Mouse (Mus musculus) neural tube, embryonic 14.5 days (tissue): ENCODE results near the gene Gm20388. TPM values are rescaled to one million over a fixed set of nuclear protein-coding genes. Genes with fewer than 3 reads are reported as not detected.
A peak's percentile ranks its signal among the peaks of the same experiment; 100 is the strongest.

Experiments
- ATAC-seq: fragments of 200-750 bp; cut with Nextera tagmentation; 2 replicates; pipeline ENCODE4 v1.8.0; 2017; ENCODE audit warnings: low read depth, mild to moderate bottlenecking, moderate TSS enrichment, moderate library complexity
- H3K27ac ChIP-seq: fragments of 300-500 bp; sonication (generic); 2 replicates; pipeline ENCODE4 v1.5.1; 2014; ENCODE audit warnings: low read depth, mild to moderate bottlenecking, control low read depth, low read length, moderate library complexity, mixed read lengths
- H3K27me3 ChIP-seq: fragments of 300-500 bp; sonication (generic); 2 replicates; pipeline ENCODE4 v1.6.1; 2014; ENCODE audit warnings: low read length; ENCODE audit not compliant: control insufficient read depth, insufficient read depth
- H3K36me3 ChIP-seq: fragments of 300-500 bp; sonication (generic); 2 replicates; pipeline ENCODE4 v1.6.1; 2014; ENCODE audit warnings: low read length, mixed read lengths; ENCODE audit not compliant: control insufficient read depth, insufficient read depth
- H3K4me1 ChIP-seq: fragments of 300-500 bp; sonication (generic); 2 replicates; pipeline ENCODE4 v1.6.1; 2014; ENCODE audit warnings: low read length; ENCODE audit not compliant: control insufficient read depth, insufficient read depth
- H3K4me2 ChIP-seq: fragments of 300-500 bp; sonication (generic); 2 replicates; pipeline ENCODE4 v1.6.1; 2014; ENCODE audit warnings: mild to moderate bottlenecking, low read depth, low read length, control low read depth
- H3K4me3 ChIP-seq: fragments of 300-500 bp; sonication (generic); 2 replicates; pipeline ENCODE4 v1.5.1; 2014; ENCODE audit warnings: low read depth, low read length, control low read depth, mixed read lengths
- H3K9ac ChIP-seq: fragments of 300-500 bp; sonication (generic); replicated peaks from 2 replicates; pipeline ENCODE4 v1.6.1; 2014; ENCODE audit warnings: low read depth, mild to moderate bottlenecking, control low read depth, low read length, mixed read lengths
- H3K9me3 ChIP-seq: fragments of 300-500 bp; sonication (generic); 2 replicates; pipeline ENCODE4 v1.6.1; 2016; ENCODE audit warnings: low read length; ENCODE audit not compliant: control insufficient read depth
- WGBS: fragments of 180-500 bp; shearing (Covaris S2); extraction: QIAGEN DNeasy Blood & Tissue Kit; methylation state at CpG from one replicate; pipeline ENCODE4 v1.1.7; 2014; 5-methylcytosine and 5-hydroxymethylcytosine counted together
- polyA plus RNA-seq: library from polyadenylated mRNA; unstranded; fragments of >200 nt; fragmentation: Nextera tagmentation; extraction: Ambion mirVana; gene quantifications from 2 replicates; pipeline ENCODE4 v1.2.1, GENCODE M21; 2014

Gm20388 gene
- polyA plus RNA-seq, 1 experiment from 2014 or later, result 10.3 TPM

DNA sequence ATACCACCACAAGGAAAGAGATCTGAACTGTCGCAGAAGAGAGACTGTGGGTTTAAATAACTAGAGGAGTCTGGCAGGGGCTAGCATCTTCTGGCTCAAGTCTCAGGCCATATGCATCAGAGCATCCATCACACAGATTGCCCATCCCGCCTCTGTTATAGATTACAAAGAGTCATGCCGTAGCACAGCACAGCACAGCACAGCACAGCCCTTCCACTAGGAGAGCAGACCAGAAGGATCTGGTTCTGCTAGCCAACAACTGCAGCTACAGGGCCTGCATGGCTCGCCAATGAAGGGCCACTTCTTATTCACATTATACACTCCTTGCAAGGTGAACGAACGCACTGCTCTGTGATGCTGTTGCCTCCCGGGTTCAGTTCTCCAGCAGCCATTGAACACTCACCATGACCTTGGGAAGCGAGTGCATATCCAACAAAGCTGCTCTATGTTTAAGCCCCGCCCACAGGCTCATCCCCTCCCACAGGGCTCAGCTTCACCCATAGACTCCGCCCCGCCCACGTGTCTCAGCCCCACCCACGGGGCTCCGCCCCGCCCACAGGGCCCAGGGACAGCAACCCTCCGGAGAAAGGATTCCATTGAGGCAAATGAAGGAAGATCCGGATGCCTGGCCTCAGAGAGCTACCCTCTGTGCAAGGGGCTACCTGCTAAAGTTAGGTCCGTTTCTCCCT, 3771.6 kb downstream of the Gm20388 start:
- H3K36me3 ChIP-seq, result no peaks in the 10 kb centered on the region
- no peak overlapping the region for H3K9ac ChIP-seq
- no peak overlapping the region for H3K4me2 ChIP-seq
- H3K27ac ChIP-seq, result no peak overlapping the region
- H3K4me3 ChIP-seq, result no peak overlapping the region
- H3K9me3 ChIP-seq, result no peaks in the 10 kb centered on the region
- WGBS, result 17% methylated on average over 18 of the region's 18 CpGs
- H3K27me3 ChIP-seq, result no peaks in the 10 kb centered on the region
- no peaks in the 10 kb centered on the region for H3K4me1 ChIP-seq
- ATAC-seq, result no peak

DNA sequence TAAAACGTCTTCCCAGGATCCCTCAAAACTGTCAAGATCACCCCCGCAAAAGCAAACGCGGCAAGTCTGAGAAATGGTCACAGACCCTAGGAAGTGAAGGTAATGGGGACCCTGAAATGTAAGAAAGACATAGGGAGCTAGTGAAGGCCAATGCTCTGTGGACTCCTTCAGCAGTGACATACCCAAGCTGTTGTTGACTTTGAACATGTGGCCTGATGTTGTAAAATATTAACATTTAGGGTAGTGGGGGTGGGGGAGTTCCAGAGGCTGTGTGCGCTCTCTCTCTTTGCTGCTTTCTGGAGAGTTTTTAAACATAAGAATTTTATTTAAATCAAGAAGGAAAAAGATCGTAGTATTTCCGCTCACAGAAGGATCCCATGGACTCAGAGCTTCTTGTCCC, 3772.7 kb downstream of the Gm20388 start:
- WGBS, result 66% methylated on average over 7 of the region's 7 CpGs
- no peaks in the 10 kb centered on the region for H3K4me1 ChIP-seq
- ATAC-seq, result no peak
- H3K36me3 ChIP-seq, result no peaks in the 10 kb centered on the region
- H3K27ac ChIP-seq, result no peak overlapping the region
- no peaks in the 10 kb centered on the region for H3K27me3 ChIP-seq
- no peaks in the 10 kb centered on the region for H3K9me3 ChIP-seq
- H3K4me2 ChIP-seq, result no peak overlapping the region
- H3K9ac ChIP-seq, result no peak overlapping the region
- no peak overlapping the region for H3K4me3 ChIP-seq

DNA sequence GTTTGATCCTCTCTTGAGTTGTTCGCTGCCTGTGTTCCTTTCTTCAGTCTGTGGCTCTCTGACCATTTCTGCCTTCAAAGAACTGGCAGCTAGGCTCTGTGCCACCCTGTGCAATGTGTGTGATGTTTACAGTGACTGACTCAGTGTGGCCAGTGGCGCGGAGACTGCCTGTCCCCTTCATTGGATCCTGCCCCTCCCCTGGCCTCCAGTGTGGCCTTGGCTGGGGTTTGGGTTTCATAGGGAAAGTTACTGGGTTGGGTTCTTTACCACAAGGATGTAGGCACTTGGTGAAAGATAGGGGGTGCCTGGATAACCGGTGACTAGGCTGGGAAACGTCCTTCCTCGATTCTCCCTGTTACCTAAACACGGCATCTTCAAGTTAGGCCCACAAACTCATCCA, 3774.2 kb downstream of the Gm20388 start:
- H3K4me3 ChIP-seq, result no peak overlapping the region
- no peak overlapping the region for H3K9ac ChIP-seq
- 91% methylated on average over 7 of the region's 7 CpGs for WGBS
- no peaks in the 10 kb centered on the region for H3K9me3 ChIP-seq
- H3K27me3 ChIP-seq, result no peaks in the 10 kb centered on the region
- no peaks in the 10 kb centered on the region for H3K4me1 ChIP-seq
- H3K27ac ChIP-seq, result 0 out of 2 replicates have a peak overlapping the region, but pooled peaks have one; percentile 34
- no peak for ATAC-seq
- H3K36me3 ChIP-seq, result no peaks in the 10 kb centered on the region
- no peak overlapping the region for H3K4me2 ChIP-seq

DNA sequence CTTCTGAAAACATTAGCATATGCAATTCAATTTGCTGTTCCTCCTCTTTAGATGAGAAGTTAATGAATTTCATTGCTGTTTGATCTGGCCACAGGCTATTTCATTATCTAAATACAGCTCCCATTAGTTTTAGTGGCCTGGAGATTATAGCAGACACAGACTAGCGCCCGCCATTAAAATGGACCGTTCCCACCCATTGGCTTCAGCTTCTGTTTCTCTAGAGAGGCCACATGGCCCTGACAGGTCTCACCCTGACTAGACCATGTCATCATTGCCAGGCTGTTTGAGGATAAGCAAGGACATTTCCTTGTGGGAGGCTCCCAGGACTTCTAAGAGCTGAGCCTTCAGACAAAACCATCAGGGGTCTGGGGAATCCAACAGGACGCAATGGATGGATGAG, 3774.8 kb downstream of the Gm20388 start:
- Histone ChIP-seq H3K27me3 (no peaks in the 10 kb centered on the region), H3K4me2 (no peak overlapping the region), H3K36me3 (no peaks in the 10 kb centered on the region), H3K27ac (0 out of 2 replicates have a peak overlapping the region, but pooled peaks have one; percentile 2), H3K4me1 (no peaks in the 10 kb centered on the region), H3K9me3 (no peaks in the 10 kb centered on the region), H3K4me3 (no peak overlapping the region), H3K9ac (no peak overlapping the region)
- WGBS, result 43% methylated on average over 4 of the region's 4 CpGs
- ATAC-seq, result no peak

DNA sequence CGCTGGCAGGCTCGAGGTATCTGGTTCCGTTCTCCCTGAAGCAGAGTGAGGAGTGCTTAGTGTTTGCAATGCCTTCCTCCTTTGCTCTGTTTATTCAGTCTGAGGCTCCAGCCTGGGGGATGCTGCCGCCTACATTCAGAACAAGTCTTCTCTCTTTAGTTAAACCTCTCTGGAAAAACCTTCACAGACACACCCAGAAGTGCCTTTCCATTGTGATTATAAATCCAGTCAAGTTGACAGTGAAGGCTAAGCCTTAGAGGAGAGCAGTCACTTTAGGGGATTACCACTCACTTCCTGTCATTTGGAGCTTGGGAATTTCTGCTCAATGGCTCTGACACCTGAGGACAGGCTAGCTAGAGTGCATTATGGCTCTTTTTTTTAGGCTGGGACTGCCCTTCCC, 3777.2 kb downstream of the Gm20388 start:
- 73% methylated on average over 4 of the region's 4 CpGs for WGBS
- Histone ChIP-seq H3K9ac (no peak overlapping the region), H3K36me3 (no peaks in the 10 kb centered on the region), H3K27me3 (no peaks in the 10 kb centered on the region), H3K4me2 (no peak overlapping the region), H3K4me3 (no peak overlapping the region), H3K9me3 (no peaks in the 10 kb centered on the region), H3K27ac (no peak overlapping the region), H3K4me1 (no peaks in the 10 kb centered on the region)
- ATAC-seq, result no peak

DNA sequence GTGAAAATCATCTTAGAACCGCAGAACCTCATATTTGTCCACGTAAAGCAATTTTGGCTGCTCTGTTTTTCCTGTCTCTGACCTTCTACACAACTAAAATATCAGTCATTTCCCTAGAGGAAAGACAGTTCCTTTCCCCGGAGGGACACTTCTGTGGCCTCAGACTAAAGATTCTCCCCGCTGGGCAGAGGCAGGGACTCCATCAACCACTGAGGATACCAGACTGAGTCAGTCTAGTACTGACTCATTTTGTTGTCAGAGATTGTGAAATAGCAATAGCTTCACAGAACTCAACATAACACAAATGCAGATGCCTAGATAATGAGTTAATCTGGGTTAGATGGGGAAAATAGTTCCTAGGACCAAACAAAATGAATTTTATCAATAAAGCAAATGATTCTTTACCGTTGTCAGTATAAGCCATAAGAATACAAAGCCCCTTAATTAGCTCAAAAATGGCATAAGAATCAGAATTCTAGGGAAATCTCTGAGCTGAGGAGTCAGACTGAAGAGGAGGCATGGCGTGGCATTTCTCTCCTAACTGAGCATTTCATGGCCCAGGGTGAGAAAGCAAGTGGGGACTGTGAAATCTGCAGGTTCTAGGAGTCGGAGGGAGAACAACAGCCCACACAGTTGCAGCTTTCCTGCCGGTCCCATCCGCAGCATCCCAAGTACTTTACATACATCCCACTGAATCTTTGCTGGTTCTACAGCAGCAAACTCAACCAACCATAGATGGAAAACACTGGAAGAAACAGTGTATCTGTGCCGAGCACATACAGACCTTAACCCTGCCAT, 3781.7 kb downstream of the Gm20388 start:
- no peaks in the 10 kb centered on the region for H3K36me3 ChIP-seq
- WGBS, result 87% methylated on average over 10 of the region's 10 CpGs
- H3K9me3 ChIP-seq, result no peaks in the 10 kb centered on the region

DNA sequence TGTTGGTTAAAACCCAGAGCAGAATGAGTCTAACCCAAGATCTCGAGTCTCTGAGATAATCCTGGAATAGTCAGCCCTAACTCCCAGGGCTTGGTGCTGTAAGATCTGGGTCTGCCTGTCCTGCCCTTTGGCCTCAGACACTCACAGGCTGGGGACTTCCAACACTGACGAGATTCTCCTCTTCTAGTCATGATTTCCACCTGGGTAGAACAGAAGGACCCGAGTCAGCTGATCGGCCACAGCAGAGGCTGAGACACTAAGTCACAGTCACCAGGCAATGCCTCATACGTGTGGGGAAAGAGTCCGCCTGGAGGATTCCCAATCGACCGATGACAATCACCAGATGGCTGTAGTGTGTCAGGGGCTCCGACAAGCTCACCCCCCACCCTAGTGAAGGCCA, 3785.5 kb downstream of the Gm20388 start:
- no peaks in the 10 kb centered on the region for H3K36me3 ChIP-seq
- no peak overlapping the region for H3K4me2 ChIP-seq
- ATAC-seq, result no peak
- H3K9me3 ChIP-seq, result no peaks in the 10 kb centered on the region
- no peak overlapping the region for H3K9ac ChIP-seq
- H3K4me1 ChIP-seq, result no peaks in the 10 kb centered on the region
- WGBS, result 76% methylated on average over 9 of the region's 9 CpGs
- no peak overlapping the region for H3K27ac ChIP-seq
- no peaks in the 10 kb centered on the region for H3K27me3 ChIP-seq
- no peak overlapping the region for H3K4me3 ChIP-seq

More for the DNA sequence above, 3781.7 kb downstream of the Gm20388 start:
- no peak for ATAC-seq
- Histone ChIP-seq H3K27me3 (no peaks in the 10 kb centered on the region), H3K9ac (no peak overlapping the region), H3K4me3 (no peak overlapping the region), H3K27ac (no peak overlapping the region), H3K4me2 (no peak overlapping the region), H3K4me1 (no peaks in the 10 kb centered on the region)

DNA sequence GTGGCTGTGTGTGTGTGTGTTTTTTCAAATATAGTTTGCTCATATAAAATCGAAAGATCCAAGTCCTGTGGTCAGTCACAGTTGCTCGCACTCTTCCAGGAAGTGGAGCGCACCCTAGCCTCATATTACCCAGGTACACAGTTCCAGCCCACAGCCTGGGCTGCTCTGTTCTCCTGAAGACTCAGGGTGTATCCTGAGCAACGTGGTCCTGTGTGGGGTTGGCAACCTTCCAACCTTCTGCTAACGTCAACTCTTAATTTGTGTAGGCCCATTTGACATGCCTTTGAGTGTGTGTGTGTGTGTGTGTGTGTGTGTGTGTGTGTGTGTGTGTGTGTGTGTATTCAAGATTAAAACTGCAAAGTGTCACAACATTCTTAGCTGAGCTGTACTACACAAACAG, 3786.7 kb downstream of the Gm20388 start:
- no peaks in the 10 kb centered on the region for H3K4me1 ChIP-seq
- no peak overlapping the region for H3K4me3 ChIP-seq
- H3K27me3 ChIP-seq, result no peaks in the 10 kb centered on the region
- no peak overlapping the region for H3K9ac ChIP-seq
- no peaks in the 10 kb centered on the region for H3K36me3 ChIP-seq
- H3K9me3 ChIP-seq, result no peaks in the 10 kb centered on the region
- 56% methylated on average over 5 of the region's 5 CpGs for WGBS
- no peak for ATAC-seq
- no peak overlapping the region for H3K4me2 ChIP-seq
- no peak overlapping the region for H3K27ac ChIP-seq

DNA sequence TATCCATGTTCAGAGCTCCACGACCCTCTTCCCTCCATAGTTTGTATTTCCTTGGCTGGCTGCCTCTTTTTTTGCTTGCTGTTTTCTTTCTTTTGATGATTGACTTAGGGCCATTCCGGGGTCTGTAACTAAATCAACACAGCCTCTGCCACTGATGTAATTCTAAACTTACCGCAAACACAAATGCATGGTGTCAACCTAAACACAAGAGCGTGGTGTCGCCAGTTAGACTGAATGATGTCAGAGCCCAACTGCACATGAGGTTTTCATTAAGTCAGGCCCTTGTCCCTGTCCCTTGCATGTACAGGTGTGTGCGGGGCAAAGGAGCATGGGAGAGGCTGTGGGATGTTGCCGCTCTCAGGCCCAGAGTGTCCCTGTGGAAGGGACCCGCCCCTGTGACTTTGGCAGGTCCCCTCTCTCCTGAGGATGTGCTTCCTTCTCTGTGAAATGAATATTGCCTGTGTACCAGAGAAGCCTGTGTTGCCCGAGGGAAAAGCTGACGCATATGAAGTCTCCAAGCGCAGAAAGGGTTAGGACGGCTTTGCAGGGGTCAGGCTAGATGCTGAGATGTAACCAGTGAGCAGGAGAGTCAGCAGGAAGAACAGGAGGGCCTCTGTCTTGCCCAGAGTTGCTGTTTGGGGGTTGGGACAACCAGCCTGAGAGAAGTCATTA, 3789.9 kb downstream of the Gm20388 start:
- 70% methylated on average over 12 of the region's 12 CpGs for WGBS
- Histone ChIP-seq H3K4me3 (no peak overlapping the region), H3K4me1 (no peaks in the 10 kb centered on the region), H3K4me2 (no peak overlapping the region), H3K27ac (no peak overlapping the region), H3K36me3 (no peaks in the 10 kb centered on the region), H3K9me3 (no peaks in the 10 kb centered on the region), H3K27me3 (no peaks in the 10 kb centered on the region), H3K9ac (no peak overlapping the region)
- ATAC-seq, result no peak
